Mouse (Mus musculus) thymus, postnatal 10 days (tissue): ENCODE measurements around the gene Ceacam2.
"Not testable (repeated sequence)": the region's sequence is repeated elsewhere in the genome, so short reads cannot be mapped to it uniquely, and the experiment has no call there.

ENCODE experiments used
- DNase-seq, 2 experiments: peaks; one replicate each; pipeline ENCODE4 v3.0.0; 2021; ENCODE audit warnings: low spot score in 2 of 2

Gene Ceacam2

GRCm38 (mm10) chr7:25483133-25483735 is 56.4 kb downstream of the Ceacam2 start:
- DNase-seq, result no peak

GRCm38 (mm10) chr7:25480791-25481190 is 58.9 kb downstream of the Ceacam2 start:
- not testable (repeated sequence) for DNase-seq

- DNase-seq, result peak in 1 of 2 experiments; percentile 27
Measured at GRCm38 (mm10) chr7:25479440-25479839, 60.2 kb downstream of the Ceacam2 start.

- not testable (repeated sequence) for DNase-seq
Measured at GRCm38 (mm10) chr7:25477752-25478093, 61.9 kb downstream of the Ceacam2 start.

GRCm38 (mm10) chr7:25477091-25477751 is 62.4 kb downstream of the Ceacam2 start, which contains the start of gene Ceacam1:
Gene Ceacam1, minus strand, starts transcription at chr7:25477603.
- peak; percentile 12 to 22 for DNase-seq

- DNase-seq, result not testable (repeated sequence)
Measured at GRCm38 (mm10) chr7:25471821-25472220, 67.8 kb downstream of the Ceacam2 start.
